Mouse (Mus musculus) testis, adult 2 months (tissue): ENCODE measurements around the gene Ccdc28a. TPM values are rescaled to one million over a fixed set of nuclear protein-coding genes. Genes with fewer than 3 reads are reported as not detected.

Experiments used
- H3K27ac ChIP-seq: fragments of 200-500 bp; 2 replicates; pipeline ENCODE4 v1.5.1; 2012; ENCODE audit warnings: low read depth, low read length; ENCODE audit not compliant: control insufficient read depth, insufficient read depth
- H3K27me3 ChIP-seq: fragments of 200-500 bp; 2 replicates; pipeline ENCODE4 v1.6.1; 2012; ENCODE audit warnings: mild to moderate bottlenecking, low read length, moderate library complexity; ENCODE audit not compliant: control insufficient read depth, insufficient read depth
- H3K36me3 ChIP-seq: fragments of 200-500 bp; 2 replicates; pipeline ENCODE4 v1.6.1; 2012; ENCODE audit warnings: mild to moderate bottlenecking, low read length; ENCODE audit not compliant: control insufficient read depth, insufficient read depth
- H3K4me1 ChIP-seq: fragments of 200-500 bp; 2 replicates; pipeline ENCODE4 v1.6.1; 2012; ENCODE audit warnings: low read length; ENCODE audit not compliant: control insufficient read depth, insufficient read depth
- H3K4me3 ChIP-seq: fragments of 200-500 bp; 2 replicates; pipeline ENCODE4 v1.5.1; 2012; ENCODE audit warnings: low read depth, mild to moderate bottlenecking, low read length, moderate library complexity, mixed read lengths; ENCODE audit not compliant: control insufficient read depth
- CTCF ChIP-seq: fragments of 200-500 bp; IDR thresholded peaks from 2 replicates; pipeline ENCODE4 v1.5.1; 2012; ENCODE audit warnings: low read depth, mild to moderate bottlenecking, inconsistent platforms, low read length, moderate library complexity; ENCODE audit not compliant: control insufficient read depth, insufficient read depth, insufficient replicate concordance
- POLR2A ChIP-seq: fragments of 200-500 bp; IDR thresholded peaks from 2 replicates; pipeline ENCODE4 v1.6.1; 2012; ENCODE audit warnings: low read depth, mild to moderate bottlenecking, inconsistent platforms, low read length, moderate library complexity; ENCODE audit not compliant: control insufficient read depth
- polyA plus RNA-seq: library from polyadenylated mRNA; depleted of rRNA; stranded (reverse); fragments of >200 nt; gene quantifications from 2 replicates; pipeline ENCODE4 v1.2.3, GENCODE M21; 2012

Ccdc28a gene
- polyA plus RNA-seq, 1 experiment = 90.1 TPM

- no peaks in the 10 kb centered on the region for H3K4me1 ChIP-seq
- peak overlapping the region; percentile 98 for H3K4me3 ChIP-seq
- H3K36me3 ChIP-seq = no peaks in the 10 kb centered on the region
- H3K27ac ChIP-seq = peak overlapping the region; percentile 98
- no peaks in the 10 kb centered on the region for H3K27me3 ChIP-seq
- TF ChIP-seq CTCF (no peak), POLR2A (no peak)
These were observed 577 bp upstream of the Ccdc28a start for GRCm38 (mm10) chr10:18235402-18235747.

- Histone ChIP-seq H3K36me3 (no peaks in the 10 kb centered on the region), H3K4me1 (no peaks in the 10 kb centered on the region), H3K4me3 (peak overlapping the region; percentile 98), H3K27ac (no peak overlapping the region), H3K27me3 (no peaks in the 10 kb centered on the region)
- TF ChIP-seq CTCF (no peak), POLR2A (no peak)
These were observed 907 bp downstream of the Ccdc28a start for GRCm38 (mm10) chr10:18233891-18234290.

- Histone ChIP-seq H3K36me3 (no peaks in the 10 kb centered on the region), H3K27ac (no peak overlapping the region), H3K27me3 (no peaks in the 10 kb centered on the region), H3K4me1 (no peaks in the 10 kb centered on the region), H3K4me3 (no peak overlapping the region)
- TF ChIP-seq CTCF (no peak), POLR2A (no peak)
These were observed 10.4 kb downstream of the Ccdc28a start for GRCm38 (mm10) chr10:18224386-18224785.

GRCm38 (mm10) chr10:18219351-18219750 is 15.4 kb downstream of the Ccdc28a start:
- Histone ChIP-seq H3K27ac (no peak overlapping the region), H3K36me3 (no peaks in the 10 kb centered on the region), H3K4me1 (no peaks in the 10 kb centered on the region), H3K27me3 (no peaks in the 10 kb centered on the region), H3K4me3 (no peak overlapping the region)
- no peak for TF ChIP-seq CTCF
- TF ChIP-seq POLR2A = no peak

GRCm38 (mm10) chr10:18214124-18214523 is 20.7 kb downstream of the Ccdc28a start:
- H3K27me3 ChIP-seq = no peaks in the 10 kb centered on the region
- H3K27ac ChIP-seq = peak overlapping the region; percentile 59
- H3K4me1 ChIP-seq = peaks cover 5% of the 10 kb centered on the region
- no peaks in the 10 kb centered on the region for H3K36me3 ChIP-seq
- H3K4me3 ChIP-seq = peak overlapping the region; percentile 75
- TF ChIP-seq CTCF = no peak
- TF ChIP-seq POLR2A = no peak

- TF ChIP-seq POLR2A = no peak
- TF ChIP-seq CTCF = no peak
- H3K4me1 ChIP-seq = peaks cover 5% of the 10 kb centered on the region
- H3K27ac ChIP-seq = peak overlapping the region; percentile 59
- H3K27me3 ChIP-seq = no peaks in the 10 kb centered on the region
- H3K4me3 ChIP-seq = peak overlapping the region; percentile 75
- H3K36me3 ChIP-seq = no peaks in the 10 kb centered on the region
These were observed 21.4 kb downstream of the Ccdc28a start for GRCm38 (mm10) chr10:18213373-18213772.

GRCm38 (mm10) chr10:18210726-18211125 is 24.1 kb downstream of the Ccdc28a start, which contains the start of gene Ect2l:
Gene Ect2l, minus strand, starts transcription at chr10:18210890.
- H3K27ac ChIP-seq = no peak within 1 kb of the TSS
- H3K4me1 ChIP-seq = peaks cover 5% of the 10 kb centered on the region
- no peak within 1 kb of the TSS for H3K4me3 ChIP-seq
- no peaks in the 10 kb centered on the region for H3K27me3 ChIP-seq
- H3K36me3 ChIP-seq = no peaks in the 10 kb centered on the region
- peak; percentile 56; the same call in 1 of the 2 replicates for TF ChIP-seq CTCF
- TF ChIP-seq POLR2A = no peak

GRCm38 (mm10) chr10:18210119-18210518 is 24.7 kb downstream of the Ccdc28a start:
- TF ChIP-seq POLR2A (no peak), CTCF (no peak)
- Histone ChIP-seq H3K27ac (no peak overlapping the region), H3K36me3 (no peaks in the 10 kb centered on the region), H3K4me1 (peaks cover 5% of the 10 kb centered on the region), H3K27me3 (no peaks in the 10 kb centered on the region), H3K4me3 (no peak overlapping the region)
